Mouse (Mus musculus) ES-E14 (cell line): ENCODE measurements around the gene Slc4a7.

Experiments used
- CHD2 ChIP-seq: IDR thresholded peaks from 2 replicates; pipeline ENCODE4 v1.6.1; 2014; ENCODE audit warnings: mild to moderate bottlenecking, low read depth, low read length, inconsistent platforms
- HCFC1 ChIP-seq: IDR thresholded peaks from 2 replicates; pipeline ENCODE4 v1.6.1; 2012; ENCODE audit warnings: low read length, inconsistent platforms, borderline replicate concordance; ENCODE audit not compliant: insufficient read depth
- MAFK ChIP-seq: IDR thresholded peaks from 2 replicates; pipeline ENCODE4 v1.6.1; 2014; ENCODE audit warnings: mild to moderate bottlenecking, low read depth, low read length, inconsistent platforms; ENCODE audit not compliant: insufficient read depth
- ZC3H11A ChIP-seq: IDR thresholded peaks from 2 replicates; pipeline ENCODE4 v1.6.1; 2012; ENCODE audit warnings: low read depth, mild to moderate bottlenecking, inconsistent platforms, low read length, borderline replicate concordance
- ZNF384 ChIP-seq: IDR thresholded peaks from 2 replicates; pipeline ENCODE4 v1.6.1; 2012; ENCODE audit warnings: low read depth, low read length, inconsistent platforms

GRCm38 (mm10) chr14:14799861-14800260 is 97.8 kb downstream of the Slc4a7 start:
- no peak for TF ChIP-seq MAFK
- no peak for TF ChIP-seq CHD2
- TF ChIP-seq ZC3H11A = no peak
- no peak for TF ChIP-seq HCFC1
- TF ChIP-seq ZNF384 = no peak
